Mouse (Mus musculus): ENCODE measurements around the gene Gm20826. TPM values are rescaled to one million over a fixed set of nuclear protein-coding genes. Genes with fewer than 3 reads are reported as not detected.
"Not testable (repeated sequence)": the region's sequence is repeated elsewhere in the genome, so short reads cannot be mapped to it uniquely, and the experiment has no call there.

The Gm20826 gene
- not detected in 2 replicates for total RNA-seq (2014; fragmentation: Nextera tagmentation)
- not detected in 2 replicates for total RNA-seq (2017)

DNA sequence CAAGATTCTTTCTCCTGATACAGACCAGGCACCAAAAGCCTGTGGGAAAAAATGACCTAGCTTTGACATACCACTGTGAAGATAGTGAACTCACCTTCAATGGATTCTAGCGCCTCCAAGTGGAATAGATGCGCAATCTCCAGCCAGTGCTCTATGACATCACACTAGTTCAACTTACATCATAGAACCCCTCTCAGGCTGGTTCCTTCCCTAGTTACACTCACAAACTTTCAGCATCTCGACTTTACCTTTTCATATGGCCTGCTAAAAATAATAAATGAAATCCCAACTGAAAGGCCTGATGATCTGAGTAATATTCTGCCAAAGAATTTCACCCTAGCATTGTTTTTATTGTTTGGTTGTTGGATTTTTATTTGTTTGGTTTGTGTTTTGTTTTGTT lies at the start of gene Gm20826:
Gm20826 (minus strand) TSS at position 101 of the 400 bp plus-strand sequence.
- not testable (repeated sequence) for ATAC-seq (replicated peaks; ENCODE audit: low FRiP score, low TSS enrichment, poor library complexity, severe bottlenecking)

Other genes starting within 250 kb of the Gm20826 start
- not detected in 2 replicates for gene Gm21788, start 233.5 kb downstream of the Gm20826 start, total RNA-seq (2014; fragmentation: Nextera tagmentation)
- gene Gm21788, start 233.5 kb downstream of the Gm20826 start, total RNA-seq (2017): not detected in 2 replicates
- not detected in 2 replicates for gene Gm28576, start 84.5 kb upstream of the Gm20826 start, total RNA-seq (2014; fragmentation: Nextera tagmentation)
- gene Gm28576, start 84.5 kb upstream of the Gm20826 start, total RNA-seq (2017): not detected in 2 replicates